Mouse (Mus musculus) activated CD4-positive, CD25-positive, alpha-beta regulatory T cell, adult 4 months (primary cell): ENCODE data around the gene Zdhhc3. TPM values are rescaled to one million over a fixed set of nuclear protein-coding genes. Genes with fewer than 3 reads are reported as not detected.

Experiments
- ATAC-seq: one replicate; pipeline ENCODE4 v1.8.0; 2017
- polyA plus RNA-seq, 2 experiments: library from polyadenylated mRNA; unstranded; fragments of 100-300 nt; shearing (Covaris generic); gene quantifications; one replicate each; pipeline ENCODE4 v1.2.1; 2017

Gene Zdhhc3
- polyA plus RNA-seq, 2 experiments from 2014 or later, result 13.6 to 19.3 TPM

GRCm38 (mm10) chr9:123113931-123114330 is 926 bp upstream of the Zdhhc3 start:
- ATAC-seq, result no peak

- no peak for ATAC-seq
These were observed 1.2 kb downstream of the Zdhhc3 start for GRCm38 (mm10) chr9:123111751-123112221.

GRCm38 (mm10) chr9:123109188-123109587 is 3.8 kb downstream of the Zdhhc3 start:
- ATAC-seq, result no peak

GRCm38 (mm10) chr9:123107186-123107585 is 5.8 kb downstream of the Zdhhc3 start:
- peak; percentile 99 for ATAC-seq

GRCm38 (mm10) chr9:123104362-123104761 is 8.6 kb downstream of the Zdhhc3 start:
- ATAC-seq, result no peak

- ATAC-seq, result no peak
These were observed 9.6 kb downstream of the Zdhhc3 start for GRCm38 (mm10) chr9:123103425-123103824.

GRCm38 (mm10) chr9:123099631-123100455 is 13.2 kb downstream of the Zdhhc3 start:
- no peak for ATAC-seq

- ATAC-seq, result no peak
These were observed 22.2 kb downstream of the Zdhhc3 start for GRCm38 (mm10) chr9:123090844-123091243.

- no peak for ATAC-seq
These were observed 25.4 kb downstream of the Zdhhc3 start for GRCm38 (mm10) chr9:123087558-123087957.

- no peak for ATAC-seq
These were observed 27.6 kb downstream of the Zdhhc3 start for GRCm38 (mm10) chr9:123085373-123085772.

- ATAC-seq, result no peak
These were observed 32.2 kb downstream of the Zdhhc3 start for GRCm38 (mm10) chr9:123080796-123081195.

GRCm38 (mm10) chr9:123080355-123080754 is 32.6 kb downstream of the Zdhhc3 start:
- ATAC-seq, result no peak

GRCm38 (mm10) chr9:123079149-123079548 is 33.9 kb downstream of the Zdhhc3 start:
- no peak for ATAC-seq

- no peak for ATAC-seq
These were observed 52.8 kb downstream of the Zdhhc3 start for GRCm38 (mm10) chr9:123060172-123060571.

GRCm38 (mm10) chr9:123058724-123059292 is 54.2 kb downstream of the Zdhhc3 start:
- ATAC-seq, result peak; percentile 94

- ATAC-seq, result no peak
These were observed 65.3 kb downstream of the Zdhhc3 start for GRCm38 (mm10) chr9:123047665-123048064.

GRCm38 (mm10) chr9:123034426-123034825 is 78.6 kb downstream of the Zdhhc3 start, which contains the start of gene Tgm4:
Tgm4 (plus strand) TSS chr9:123034726.
- no peak for ATAC-seq

- peak; percentile 65 for ATAC-seq
These were observed 81.3 kb downstream of the Zdhhc3 start for GRCm38 (mm10) chr9:123031496-123032246.

- no peak for ATAC-seq
These were observed 88.8 kb downstream of the Zdhhc3 start for GRCm38 (mm10) chr9:123024201-123024600.

GRCm38 (mm10) chr9:123021636-123022379 is 91.2 kb downstream of the Zdhhc3 start:
- no peak for ATAC-seq

- peak; percentile 92 for ATAC-seq
These were observed 91.9 kb downstream of the Zdhhc3 start, which contains the start of gene Tmem42 for GRCm38 (mm10) chr9:123020995-123021631. Tmem42 (plus strand) TSS chr9:123021326.
